Comparison of ENCODE assay signal across 8 mouse cellular contexts in genomic region chr8:120493508-120494464, GRCm38 (mm10).
DNase-seq lines count a peak whose midpoint lies in the region; ATAC-seq lines count a peak whose summit lies in the region.

No protein-coding gene starts in this region.

- H3K9me3 ChIP-seq in embryonic facial prominence, embryonic 14.5 days (ENCODE audit: control insufficient read depth, low read length) = no peaks in the 10 kb centered on the region
- no peaks in the 10 kb centered on the region for H3K9me3 ChIP-seq in embryonic facial prominence, embryonic 10.5 days
- no peaks in the 10 kb centered on the region for H3K9me3 ChIP-seq in lung, embryonic 15.5 days
- no peaks in the 10 kb centered on the region for H3K9me3 ChIP-seq in limb, embryonic 10.5 days (replicated peaks)
- H3K9me3 ChIP-seq in neural tube, embryonic 14.5 days (ENCODE audit: control insufficient read depth, low read length) = no peaks in the 10 kb centered on the region

- 75% methylated on average over 16 of the region's 16 CpGs for WGBS in embryonic facial prominence, embryonic 14.5 days
- 71% methylated on average over 16 of the region's 16 CpGs for WGBS in embryonic facial prominence, embryonic 10.5 days
- 53% methylated on average over 16 of the region's 16 CpGs for WGBS in lung, embryonic 15.5 days
- WGBS in limb, embryonic 10.5 days = 54% methylated on average over 16 of the region's 16 CpGs
- 35% methylated on average over 16 of the region's 16 CpGs for WGBS in neural tube, embryonic 14.5 days

- no peak for DNase-seq in embryonic facial prominence, embryonic 14.5 days (ENCODE audit: low spot score)
- no peak for DNase-seq in embryonic facial prominence, embryonic 10.5 days (ENCODE audit: low spot score)
- no peak for DNase-seq in lung, postnatal 14 days
- no peak for DNase-seq in limb, embryonic 10.5 days (ENCODE audit: low spot score)
- no peak for DNase-seq in left cerebral cortex, postnatal 4 days
- no peak for DNase-seq in thymus, postnatal 14 days

- H3K9ac ChIP-seq in embryonic facial prominence, embryonic 14.5 days (ENCODE audit: low read depth, low read length) = peak overlapping the region; percentile 14; the same call in 1 of the 2 replicates
- no peak overlapping the region for H3K9ac ChIP-seq in lung, embryonic 15.5 days
- H3K9ac ChIP-seq in neural tube, embryonic 14.5 days (replicated peaks; ENCODE audit: low read depth, low read length) = 0 out of 2 replicates have a peak overlapping the region, but pooled peaks have one; percentile 22

- no peak overlapping the region for H3K4me2 ChIP-seq in embryonic facial prominence, embryonic 14.5 days (ENCODE audit: low read depth, low read length)
- peak overlapping the region; percentile 31; the same call in 1 of the 2 replicates for H3K4me2 ChIP-seq in lung, embryonic 15.5 days
- H3K4me2 ChIP-seq in neural tube, embryonic 14.5 days (ENCODE audit: low read depth, low read length) = peak overlapping the region; percentile 94

- ATAC-seq in embryonic facial prominence, embryonic 14.5 days (ENCODE audit: low read depth) = no peak
- ATAC-seq in lung, embryonic 15.5 days (ENCODE audit: borderline replicate concordance, extremely low read depth, low FRiP score, low TSS enrichment) = no peak
- ATAC-seq in neural tube, embryonic 14.5 days (ENCODE audit: low read depth) = no peak

- peaks cover 57% of the 10 kb centered on the region for H3K4me1 ChIP-seq in embryonic facial prominence, embryonic 14.5 days (ENCODE audit: control insufficient read depth, insufficient read depth, low read length)
- H3K4me1 ChIP-seq in embryonic facial prominence, embryonic 10.5 days = peaks cover 97% of the 10 kb centered on the region
- H3K4me1 ChIP-seq in lung, embryonic 15.5 days = peaks cover 88% of the 10 kb centered on the region
- H3K4me1 ChIP-seq in limb, embryonic 10.5 days = peaks cover 94% of the 10 kb centered on the region
- peaks cover 78% of the 10 kb centered on the region for H3K4me1 ChIP-seq in neural tube, embryonic 14.5 days (ENCODE audit: control insufficient read depth, insufficient read depth, low read length)

- intact Hi-C loops in left cerebral cortex, postnatal 4 days (cut with DNase I) = no loop called here

- no peaks in the 10 kb centered on the region for H3K36me3 ChIP-seq in embryonic facial prominence, embryonic 14.5 days (ENCODE audit: control insufficient read depth, insufficient read depth, low read length)
- 0 out of 2 replicates have a peak, but pooled peaks cover 2% of the 10 kb centered on the region for H3K36me3 ChIP-seq in embryonic facial prominence, embryonic 10.5 days (replicated peaks)
- H3K36me3 ChIP-seq in lung, embryonic 15.5 days = no peaks in the 10 kb centered on the region
- no peaks in the 10 kb centered on the region; the same call in 1 of the 2 replicates for H3K36me3 ChIP-seq in limb, embryonic 10.5 days
- no peaks in the 10 kb centered on the region for H3K36me3 ChIP-seq in neural tube, embryonic 14.5 days (ENCODE audit: control insufficient read depth, insufficient read depth, low read length)

- no peak overlapping the region for H3K4me3 ChIP-seq in embryonic facial prominence, embryonic 14.5 days (ENCODE audit: low read depth, low read length)
- H3K4me3 ChIP-seq in embryonic facial prominence, embryonic 10.5 days = no peak overlapping the region
- H3K4me3 ChIP-seq in lung, embryonic 15.5 days = no peak overlapping the region
- H3K4me3 ChIP-seq in limb, embryonic 10.5 days = no peak overlapping the region
- H3K4me3 ChIP-seq in neural tube, embryonic 14.5 days (ENCODE audit: low read depth, low read length) = peak overlapping the region; percentile 6; the same call in 1 of the 2 replicates

- no peak overlapping the region; the same call in 1 of the 2 replicates for H3K27ac ChIP-seq in embryonic facial prominence, embryonic 14.5 days (replicated peaks; ENCODE audit: low read depth, low read length)
- H3K27ac ChIP-seq in embryonic facial prominence, embryonic 10.5 days (replicated peaks) = no peak overlapping the region
- H3K27ac ChIP-seq in lung, embryonic 15.5 days = peak overlapping the region; percentile 86
- peak overlapping the region; percentile 43 for H3K27ac ChIP-seq in limb, embryonic 10.5 days
- H3K27ac ChIP-seq in neural tube, embryonic 14.5 days (ENCODE audit: low read depth, low read length) = no peak overlapping the region; the same call in 1 of the 2 replicates

- no peaks in the 10 kb centered on the region; the same call in 1 of the 2 replicates for H3K27me3 ChIP-seq in embryonic facial prominence, embryonic 14.5 days (replicated peaks; ENCODE audit: control insufficient read depth, insufficient read depth, low read length)
- H3K27me3 ChIP-seq in embryonic facial prominence, embryonic 10.5 days (replicated peaks; ENCODE audit: low read depth, poor library complexity, severe bottlenecking) = peaks cover 38% of the 10 kb centered on the region
- no peaks in the 10 kb centered on the region for H3K27me3 ChIP-seq in lung, embryonic 15.5 days
- H3K27me3 ChIP-seq in limb, embryonic 10.5 days (ENCODE audit: low read depth, poor library complexity, severe bottlenecking) = peaks cover 16% of the 10 kb centered on the region
- no peaks in the 10 kb centered on the region for H3K27me3 ChIP-seq in neural tube, embryonic 14.5 days (ENCODE audit: control insufficient read depth, insufficient read depth, low read length)

Comparison
In these comparisons a context has a peak if more than half of its experiments do, and no peak if none do; other contexts are left out.
1. H3K27ac ChIP-seq: peak in lung, embryonic 15.5 days (single experiment) and limb, embryonic 10.5 days (single experiment); none in embryonic facial prominence, embryonic 14.5 days (single experiment), embryonic facial prominence, embryonic 10.5 days (single experiment) and neural tube, embryonic 14.5 days (single experiment).